Mouse (Mus musculus) liver, embryonic 14.5 days (tissue): ENCODE data around the gene Hmcn2.

Experiments
- CTCF ChIP-seq: IDR thresholded peaks from 2 replicates; pipeline ENCODE4 v1.5.1; 2016; ENCODE audit warnings: antibody characterized with exemption, low read depth, control low read depth
- EP300 ChIP-seq: IDR thresholded peaks from 2 replicates; pipeline ENCODE4 v1.6.1; 2016; ENCODE audit warnings: antibody characterized with exemption, low read depth

DNA sequence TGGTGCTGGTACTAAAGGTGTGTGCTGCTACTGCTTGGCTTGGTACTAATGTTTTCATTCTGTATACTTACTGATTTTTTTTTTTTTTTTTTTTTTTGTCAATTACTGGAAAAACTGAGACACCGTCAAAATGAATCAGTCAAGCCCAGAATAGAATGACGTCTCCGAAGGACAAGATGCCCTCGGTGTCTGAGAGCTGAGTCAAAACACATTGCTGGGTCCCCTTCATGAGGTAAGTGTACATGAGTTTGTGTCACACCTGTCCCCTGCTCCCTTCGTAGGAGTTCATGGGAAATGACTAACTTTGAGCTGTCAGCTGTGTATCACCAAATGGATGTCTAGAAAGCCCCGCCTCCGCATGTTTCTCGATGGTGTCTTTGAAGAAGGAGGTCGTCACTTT is 11.0 kb upstream of the Hmcn2 start:
- TF ChIP-seq EP300: no peak
- TF ChIP-seq CTCF: no peak
